Mouse (Mus musculus): Measurements from ENCODE around the gene Apob.

Gene Apob

DNA sequence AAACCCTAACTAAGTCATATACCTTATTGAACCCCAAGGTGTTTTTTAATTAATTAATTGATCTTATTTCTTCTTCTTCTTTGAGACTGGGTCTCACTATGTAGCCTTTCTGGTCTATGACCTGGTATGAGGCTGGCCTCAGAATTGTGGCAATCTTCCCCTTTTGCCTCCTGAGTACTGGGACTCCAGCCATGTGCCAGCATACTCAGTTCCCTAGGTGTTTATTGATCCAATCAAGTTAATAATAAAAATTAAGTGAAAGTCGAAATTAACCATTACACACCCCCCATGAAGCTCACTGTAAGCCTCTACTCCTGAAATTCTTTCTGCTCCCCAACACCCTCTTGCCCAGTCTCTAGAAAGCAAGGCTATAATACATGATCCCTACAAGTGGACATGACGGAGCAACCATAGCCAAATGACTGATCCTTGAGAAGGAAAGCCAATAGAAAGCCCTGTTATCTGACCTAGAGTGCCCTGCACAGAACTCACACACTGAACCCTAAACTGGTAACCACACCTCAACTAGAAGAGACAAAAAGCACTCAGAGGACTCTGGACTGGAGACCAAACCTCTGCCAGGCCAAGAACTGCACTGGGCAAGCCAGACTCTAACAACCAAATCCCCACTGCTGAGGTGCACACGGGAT, 60.8 kb downstream of the Apob start:
- no peak for DNase-seq (ENCODE audit: extremely low spot score)

DNA sequence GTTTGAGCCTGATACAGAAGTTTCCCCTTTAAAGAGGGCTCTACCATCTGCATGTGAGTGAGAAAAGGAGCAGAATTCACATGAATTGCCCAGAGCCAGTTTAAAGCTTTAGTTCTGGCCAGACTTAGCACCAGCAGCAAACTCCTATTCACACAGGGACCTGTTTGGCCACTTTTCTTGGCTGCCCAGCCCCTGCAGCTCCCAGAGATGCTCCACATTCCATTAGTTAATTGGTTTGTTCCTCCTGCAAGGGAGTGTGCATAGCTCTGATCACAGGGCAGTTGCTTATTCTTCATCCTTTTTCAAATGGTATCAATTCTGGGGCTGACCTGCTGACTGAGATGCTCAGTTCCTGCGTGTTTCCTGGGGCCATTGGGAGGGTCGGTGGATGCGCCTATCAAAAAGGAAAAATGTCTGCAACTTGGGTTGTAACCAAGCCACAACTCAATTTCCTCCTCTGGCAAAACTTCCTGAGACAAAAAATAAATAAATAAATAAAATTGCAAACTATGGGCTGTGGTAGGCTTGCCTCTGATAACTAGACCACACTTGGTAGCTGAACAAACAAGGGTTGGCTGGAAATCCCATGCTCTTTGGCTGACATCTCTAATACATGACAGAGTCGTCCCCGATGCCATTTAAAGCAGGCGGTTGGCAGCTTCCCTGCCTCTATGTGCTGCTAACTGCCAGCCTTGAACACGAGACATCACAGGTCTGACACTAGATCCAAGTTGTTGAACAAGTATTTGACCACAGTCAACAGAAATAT, 65.4 kb downstream of the Apob start:
- peak; percentile 10 for DNase-seq (ENCODE audit: extremely low spot score)

DNA sequence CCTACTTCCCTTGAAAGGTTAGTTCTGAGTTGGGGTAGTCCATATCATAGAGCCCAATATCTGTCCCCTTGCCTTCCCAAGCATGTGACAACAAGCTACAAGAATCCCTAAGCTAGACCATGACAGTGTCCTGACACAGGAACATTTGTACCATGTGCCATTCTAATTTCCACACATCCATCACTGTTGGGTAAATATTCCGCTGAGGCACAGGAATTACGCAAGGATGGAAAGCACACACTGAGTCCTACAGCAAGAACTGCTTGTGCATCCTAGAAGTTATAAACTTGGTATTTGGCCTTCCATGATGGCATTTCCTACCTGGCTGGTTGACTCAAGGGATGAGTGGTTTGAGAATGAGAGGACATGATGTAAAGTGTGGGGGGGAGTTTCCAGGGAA, 69.6 kb downstream of the Apob start:
- no peak for DNase-seq (ENCODE audit: extremely low spot score)

DNA sequence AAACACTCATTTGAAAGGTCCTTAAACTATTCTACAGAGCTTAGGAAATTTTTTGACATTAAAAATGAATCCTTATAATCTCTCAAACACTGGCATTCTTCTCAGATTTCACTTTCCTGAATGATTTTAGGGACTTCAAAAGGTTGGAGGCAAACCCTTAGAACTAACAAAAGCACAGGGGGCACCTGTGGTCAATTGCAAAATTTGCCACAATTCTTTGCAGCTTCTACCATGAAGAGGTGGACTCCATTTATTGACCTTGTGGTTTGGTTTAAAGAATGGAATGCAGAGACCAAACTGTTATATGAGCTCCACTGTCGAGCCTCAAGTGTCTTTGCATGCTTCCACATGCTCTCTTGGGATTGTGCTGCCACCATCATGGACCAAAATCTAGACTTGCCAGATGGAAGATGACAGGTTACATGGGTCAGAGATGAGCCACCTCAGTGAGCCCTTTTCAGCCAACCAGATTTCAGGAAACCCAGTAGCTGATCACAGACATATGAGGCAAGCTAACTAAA, 70.4 kb downstream of the Apob start:
- no peak for DNase-seq (ENCODE audit: extremely low spot score)

DNA sequence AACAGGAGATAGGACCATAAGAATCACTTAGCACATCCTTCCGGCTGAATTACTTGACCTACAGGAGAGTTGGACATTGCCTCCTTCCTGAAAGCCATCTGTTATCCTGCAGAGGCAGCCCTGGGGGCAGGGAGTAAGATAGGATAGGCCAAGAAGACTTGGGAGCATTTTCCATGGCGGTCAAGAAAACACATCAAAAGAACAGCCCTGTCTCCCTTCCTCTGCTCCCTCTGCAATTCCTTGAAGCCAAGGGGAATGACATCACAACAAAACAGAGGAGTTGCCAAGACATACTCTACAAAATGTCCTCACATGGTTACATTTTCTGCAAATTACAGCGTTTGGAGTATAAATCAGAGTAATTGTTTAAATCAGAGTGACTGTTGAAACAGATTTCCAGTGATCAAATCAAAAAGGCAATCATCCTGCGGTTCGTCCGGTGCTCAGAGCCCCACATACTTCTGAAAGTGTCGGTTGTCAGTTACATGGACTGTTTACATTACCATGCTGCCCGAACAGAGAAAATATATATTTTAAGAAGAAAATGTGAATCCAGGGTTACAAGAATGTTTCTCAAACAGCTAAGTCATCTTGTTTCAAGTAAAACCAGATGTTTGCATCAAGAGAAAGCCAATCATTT, 78.7 kb downstream of the Apob start:
- DNase-seq (ENCODE audit: extremely low spot score) = no peak

DNA sequence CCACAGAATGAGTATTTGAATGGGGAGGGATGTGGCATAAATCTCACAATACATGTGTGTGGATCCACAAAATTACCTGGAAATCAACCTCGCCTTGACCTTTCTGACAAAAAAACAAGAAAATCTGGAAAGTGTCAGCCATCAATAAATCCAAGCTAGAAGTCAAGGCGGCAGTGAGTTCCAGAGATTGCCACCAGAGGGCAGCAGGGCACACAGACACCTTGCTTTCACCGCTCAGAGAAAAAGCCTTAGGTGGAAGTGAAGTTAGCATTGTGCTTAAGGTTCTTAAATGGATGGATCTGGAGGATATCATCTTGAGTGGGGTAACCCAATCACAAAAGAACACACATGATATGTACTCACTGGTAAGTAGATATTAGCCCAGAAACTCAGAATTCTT, 82.1 kb downstream of the Apob start:
- peak; percentile 61 for DNase-seq (ENCODE audit: extremely low spot score)

DNA sequence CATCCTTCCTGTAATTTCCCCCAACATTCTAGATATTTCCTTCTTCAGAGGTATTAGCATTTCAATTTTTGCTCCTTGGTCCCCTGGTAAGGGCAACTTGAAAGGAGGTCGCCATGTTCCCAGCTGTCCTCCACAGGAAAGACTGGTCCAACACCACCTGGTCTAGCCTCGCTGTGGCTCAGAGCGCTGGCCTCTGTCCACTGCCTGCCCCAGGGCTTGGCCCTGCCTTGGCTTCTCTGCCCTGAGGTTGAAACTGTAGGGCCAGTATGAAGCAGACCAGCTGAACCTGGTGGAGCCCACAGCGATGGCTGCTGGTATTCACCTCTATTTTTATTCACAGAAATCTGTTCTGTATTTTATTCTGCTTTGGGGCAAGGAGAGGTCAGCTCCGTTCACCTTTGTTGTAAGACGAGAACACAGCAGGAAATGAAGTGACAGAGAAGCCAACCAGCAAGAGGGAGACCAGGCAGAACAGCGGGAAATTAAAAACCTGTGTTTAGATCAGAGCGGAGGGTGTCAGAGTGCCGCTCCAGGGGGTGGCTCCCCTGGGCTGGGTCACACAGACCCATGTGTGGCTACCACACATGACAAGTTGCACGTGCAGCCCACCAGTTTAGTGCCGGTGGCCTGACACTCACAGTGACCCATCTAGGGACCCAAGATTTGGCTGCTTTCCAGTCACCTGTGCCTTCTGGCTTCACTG, 86.1 kb downstream of the Apob start:
- peak; percentile 20 for DNase-seq (ENCODE audit: extremely low spot score)
